Mouse (Mus musculus): ENCODE measurements at regions not wholly inside any gene's neighbourhood (a gene's known extent, or its start where the extent isn't known, plus 50 kb on each side); places are given as distances from the start of the nearest gene placed in this dataset.
A peak's percentile ranks its signal among the peaks of the same experiment; 100 is the strongest.

DNA sequence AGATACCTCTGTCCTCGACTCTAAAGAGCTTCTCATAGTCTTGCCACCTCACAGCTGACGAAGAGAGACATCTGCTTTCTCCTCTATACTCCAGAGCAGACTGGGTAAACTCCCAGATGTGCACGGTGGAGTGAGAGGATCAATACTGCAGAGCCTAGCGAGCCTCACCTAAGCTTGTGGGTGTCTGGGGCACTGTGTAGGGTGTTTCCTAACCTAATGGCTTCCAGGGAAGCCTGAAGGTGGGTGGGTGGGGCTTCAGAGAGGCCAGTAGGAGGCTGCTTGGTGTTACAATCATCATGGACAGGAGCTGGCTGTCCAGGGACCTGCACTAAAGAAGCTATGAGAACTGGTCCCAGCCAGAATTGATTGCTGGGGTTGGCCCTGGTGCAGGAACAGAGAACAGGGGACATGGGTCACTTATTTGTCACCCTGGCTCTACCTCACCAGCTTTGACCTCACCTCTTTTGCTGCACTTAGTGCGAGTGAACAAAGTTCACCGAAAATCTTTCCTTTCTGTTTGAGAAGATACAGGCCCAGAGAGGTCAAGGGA lies 57.5 kb upstream of the Tle3 start:
- intact Hi-C loops (cut with DNase I): no loop called here
- DNase-seq: no peak

DNA sequence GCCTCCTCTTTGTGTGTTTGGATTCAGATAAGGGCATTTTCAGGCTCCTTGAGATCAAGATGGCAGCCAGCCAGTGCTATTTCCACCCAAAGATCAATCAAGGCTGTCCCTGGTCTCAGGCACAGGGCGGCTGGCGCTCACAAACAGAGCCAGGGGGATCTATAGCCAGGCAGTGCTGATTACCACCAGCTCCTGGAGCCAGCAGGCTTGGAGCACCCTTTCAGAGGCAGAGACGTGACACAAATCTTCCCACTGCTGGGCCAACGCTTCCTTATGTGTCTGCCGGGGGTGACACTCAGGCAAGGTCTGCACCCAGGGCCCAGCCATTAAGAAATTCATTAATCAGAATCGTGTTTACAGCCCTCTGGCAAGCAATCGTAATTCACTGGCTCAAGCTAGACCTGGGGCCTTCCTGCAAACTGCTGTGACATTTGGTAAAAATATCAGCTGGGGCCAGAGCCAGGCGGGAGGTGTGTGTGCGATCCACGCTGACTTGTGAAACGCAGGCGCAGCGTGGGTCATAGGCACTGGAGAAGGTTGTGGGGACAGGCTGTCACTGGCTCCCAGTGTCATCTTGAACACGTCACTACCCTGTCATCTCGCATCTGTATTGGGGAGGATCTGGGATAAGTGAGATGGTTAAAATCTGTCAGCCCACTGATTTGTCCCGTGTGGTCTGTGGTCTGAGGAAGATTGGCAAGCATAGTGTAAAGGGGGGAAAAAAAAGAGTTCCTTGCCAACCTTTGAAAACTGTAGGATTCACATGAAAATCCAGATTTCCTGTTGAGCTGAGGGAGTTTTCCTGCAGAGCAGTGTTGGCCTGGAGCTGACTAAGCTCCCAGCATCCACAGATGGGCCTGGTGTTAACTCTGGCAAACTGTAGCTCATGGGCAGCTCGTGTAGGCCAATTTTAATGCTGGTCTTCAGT lies 56.5 kb upstream of the Tle3 start:
- peak; percentile 71 for DNase-seq
- intact Hi-C loops (cut with DNase I): no loop called here

GRCm38 (mm10) chr9:61316442-61316841 lies 55.7 kb upstream of the Tle3 start:
- DNase-seq: no peak
- intact Hi-C loops (cut with DNase I): no loop called here

DNA sequence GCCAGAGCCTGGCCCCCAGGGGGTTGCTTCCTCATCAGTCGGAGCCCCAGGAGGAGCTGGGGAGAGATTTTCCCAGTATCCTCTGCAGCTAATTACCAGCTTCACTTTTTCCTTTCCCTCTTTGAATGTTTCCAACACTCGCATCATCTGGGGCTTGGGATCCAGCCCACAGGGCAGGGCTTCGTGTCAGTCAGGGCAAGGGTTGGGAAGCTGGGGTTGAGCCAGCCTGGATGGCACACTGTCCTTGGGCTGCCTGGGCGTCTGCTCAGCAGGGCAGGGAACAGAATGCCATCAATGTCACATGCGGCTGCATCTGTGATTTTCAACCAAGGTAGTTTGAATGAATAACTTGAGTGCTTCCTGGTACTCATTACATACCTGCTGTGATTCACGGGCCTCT lies 52.4 kb upstream of the Tle3 start:
- intact Hi-C loops (cut with DNase I): no loop called here

GRCm38 (mm10) chr9:61321314-61321713 lies 50.9 kb upstream of the Tle3 start:
- intact Hi-C loops (cut with DNase I): no loop called here
- no peak for DNase-seq

More for the DNA sequence above, 52.4 kb upstream of the Tle3 start:
- DNase-seq: peak; percentile 68

GRCm38 (mm10) chr9:61321825-61322224 lies 50.3 kb upstream of the Tle3 start:
- peak; percentile 50 for DNase-seq
- intact Hi-C loops (cut with DNase I): no loop called here

GRCm38 (mm10) chr9:61322333-61322732 lies 49.8 kb upstream of the Tle3 start:
- DNase-seq: no peak
- intact Hi-C loops (cut with DNase I): no loop called here

Measured in left cerebral cortex, postnatal 4 days (tissue).